Mouse (Mus musculus) stomach, embryonic 14.5 days (tissue): ENCODE results near the gene Cep97. TPM values are rescaled to one million over a fixed set of nuclear protein-coding genes. Genes with fewer than 3 reads are reported as not detected.
"Not testable (repeated sequence)": the region's sequence is repeated elsewhere in the genome, so short reads cannot be mapped to it uniquely, and the experiment has no call there.

Source experiments
- ATAC-seq: fragments of 200-750 bp; cut with Nextera tagmentation; 2 replicates; pipeline ENCODE4 v1.8.0; 2017; ENCODE audit warnings: low read depth, moderate TSS enrichment; ENCODE audit not compliant: insufficient number of reproducible peaks, insufficient read depth, low FRiP score
- H3K27ac ChIP-seq: fragments of 300-500 bp; sonication (generic); 2 replicates; pipeline ENCODE4 v1.5.1; 2014; ENCODE audit warnings: mild to moderate bottlenecking, low read length, moderate library complexity, mixed read lengths
- H3K27me3 ChIP-seq: fragments of 300-500 bp; sonication (generic); 2 replicates; pipeline ENCODE4 v1.6.1; 2014; ENCODE audit warnings: low read length, control low read depth, mixed read lengths; ENCODE audit not compliant: control insufficient read depth, insufficient read depth
- H3K36me3 ChIP-seq: fragments of 300-500 bp; sonication (generic); 2 replicates; pipeline ENCODE4 v1.6.1; 2014; ENCODE audit warnings: mild to moderate bottlenecking, control low read depth, low read length, moderate library complexity, mixed read lengths; ENCODE audit not compliant: control insufficient read depth, insufficient read depth
- H3K4me1 ChIP-seq: fragments of 300-500 bp; sonication (generic); 2 replicates; pipeline ENCODE4 v1.6.1; 2014; ENCODE audit warnings: low read length, control low read depth, mixed read lengths; ENCODE audit not compliant: control insufficient read depth, insufficient read depth
- H3K4me2 ChIP-seq: fragments of 300-500 bp; sonication (generic); replicated peaks from 2 replicates; pipeline ENCODE4 v1.6.1; 2014; ENCODE audit warnings: low read depth, low read length, control low read depth
- H3K4me3 ChIP-seq: fragments of 300-500 bp; sonication (generic); 2 replicates; pipeline ENCODE4 v1.5.1; 2014; ENCODE audit warnings: low read depth, low read length, control low read depth
- H3K9ac ChIP-seq: fragments of 300-500 bp; sonication (generic); replicated peaks from 2 replicates; pipeline ENCODE4 v1.6.1; 2014; ENCODE audit warnings: low read depth, mild to moderate bottlenecking, control low read depth, low read length, moderate library complexity, mixed read lengths
- H3K9me3 ChIP-seq: fragments of 300-500 bp; sonication (generic); 2 replicates; pipeline ENCODE4 v1.6.1; 2016; ENCODE audit warnings: low read depth, low read length, control low read depth; ENCODE audit not compliant: control insufficient read depth
- WGBS: fragments of 180-500 bp; shearing (Covaris S2); extraction: QIAGEN DNeasy Blood & Tissue Kit; methylation state at CpG from one replicate; pipeline ENCODE4 v1.1.7; 2014; 5-methylcytosine and 5-hydroxymethylcytosine counted together
- polyA plus RNA-seq: library from polyadenylated mRNA; unstranded; fragments of >200 nt; fragmentation: Nextera tagmentation; extraction: Ambion mirVana; gene quantifications from 2 replicates; pipeline ENCODE4 v1.2.1, GENCODE M21; 2014

The Cep97 gene
- polyA plus RNA-seq, 1 experiment from 2014 or later = 12.6 TPM

- Histone ChIP-seq H3K27me3 (no peaks in the 10 kb centered on the region), H3K36me3 (no peaks in the 10 kb centered on the region), H3K4me1 (no peaks in the 10 kb centered on the region), H3K4me2 (0 out of 2 replicates have a peak overlapping the region, but pooled peaks have one; percentile 22), H3K4me3 (0 out of 2 replicates have a peak overlapping the region, but pooled peaks have one; percentile 11), H3K27ac (no peak overlapping the region), H3K9ac (no peak overlapping the region), H3K9me3 (0 out of 2 replicates have a peak, but pooled peaks cover 3% of the 10 kb centered on the region)
- WGBS = 41% methylated on average over 19 of the region's 19 CpGs
- ATAC-seq = peak; percentile 67; the same call in 1 of the 2 replicates
These were observed 16.5 kb upstream of the Cep97 start for GRCm38 (mm10) chr16:55950946-55951678.

GRCm38 (mm10) chr16:55950462-55950861 lies 15.8 kb upstream of the Cep97 start:
- Histone ChIP-seq H3K4me2 (no peak overlapping the region), H3K4me1 (no peaks in the 10 kb centered on the region), H3K4me3 (no peak overlapping the region), H3K9me3 (0 out of 2 replicates have a peak, but pooled peaks cover 3% of the 10 kb centered on the region), H3K27ac (no peak overlapping the region), H3K27me3 (no peaks in the 10 kb centered on the region), H3K9ac (no peak overlapping the region), H3K36me3 (no peaks in the 10 kb centered on the region)
- ATAC-seq = no peak
- 61% methylated on average over 3 of the region's 3 CpGs for WGBS

DNA sequence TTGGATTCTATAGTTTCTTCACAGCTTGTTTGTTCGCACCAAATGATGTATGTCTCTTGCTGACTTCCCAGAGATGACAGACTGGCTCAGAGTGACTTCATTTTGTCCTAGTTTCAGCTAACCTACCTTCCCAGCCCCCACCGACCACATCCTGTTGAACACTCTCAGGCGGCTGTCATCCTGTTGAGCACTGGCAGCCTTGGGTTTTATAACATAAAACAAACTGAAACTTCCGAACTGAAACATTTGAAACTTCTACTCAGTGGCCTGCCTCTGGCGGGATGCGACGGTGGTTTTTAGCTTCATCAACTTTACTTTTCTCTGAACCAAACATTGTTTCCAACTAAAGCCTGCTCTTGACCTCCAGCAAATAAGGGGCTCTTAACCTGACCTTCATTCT lies 14.3 kb upstream of the Cep97 start:
- WGBS = 48% methylated on average over 7 of the region's 7 CpGs
- Histone ChIP-seq H3K4me1 (no peaks in the 10 kb centered on the region), H3K36me3 (no peaks in the 10 kb centered on the region), H3K9me3 (no peaks in the 10 kb centered on the region), H3K4me2 (no peak overlapping the region), H3K9ac (no peak overlapping the region), H3K27me3 (no peaks in the 10 kb centered on the region), H3K4me3 (no peak overlapping the region), H3K27ac (no peak overlapping the region)
- no peak for ATAC-seq

DNA sequence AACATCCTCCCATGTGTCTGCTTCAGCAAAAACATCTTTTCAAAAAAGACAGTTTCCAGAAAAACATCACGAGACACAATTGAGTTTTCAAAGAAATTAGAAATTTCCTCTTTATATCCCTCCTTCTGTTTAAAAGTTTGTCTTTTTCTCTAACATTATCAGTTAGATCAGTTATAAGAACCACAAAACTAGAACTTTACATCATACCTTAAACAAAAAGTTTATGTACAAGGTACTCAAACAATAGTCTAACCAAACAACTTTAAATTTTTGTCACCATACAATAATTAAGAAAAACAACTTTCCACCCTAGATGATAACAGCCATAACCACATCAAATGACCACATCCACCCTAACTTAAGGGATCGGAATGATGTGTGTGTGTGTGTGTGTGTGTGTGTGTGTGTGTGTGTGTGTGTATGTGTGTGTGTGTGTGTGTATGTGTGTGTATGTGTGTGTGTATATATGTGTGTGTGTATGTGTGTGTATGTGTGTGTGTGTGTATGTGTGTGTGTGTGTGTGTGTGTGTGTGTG lies 13.3 kb upstream of the Cep97 start:
- not testable (repeated sequence) for H3K4me1 ChIP-seq, H3K36me3 ChIP-seq, ATAC-seq, H3K4me2 ChIP-seq, H3K27me3 ChIP-seq, H3K9me3 ChIP-seq, H3K9ac ChIP-seq, H3K27ac ChIP-seq, H3K4me3 ChIP-seq
- WGBS = 84% methylated on average over 2 of the region's 2 CpGs

DNA sequence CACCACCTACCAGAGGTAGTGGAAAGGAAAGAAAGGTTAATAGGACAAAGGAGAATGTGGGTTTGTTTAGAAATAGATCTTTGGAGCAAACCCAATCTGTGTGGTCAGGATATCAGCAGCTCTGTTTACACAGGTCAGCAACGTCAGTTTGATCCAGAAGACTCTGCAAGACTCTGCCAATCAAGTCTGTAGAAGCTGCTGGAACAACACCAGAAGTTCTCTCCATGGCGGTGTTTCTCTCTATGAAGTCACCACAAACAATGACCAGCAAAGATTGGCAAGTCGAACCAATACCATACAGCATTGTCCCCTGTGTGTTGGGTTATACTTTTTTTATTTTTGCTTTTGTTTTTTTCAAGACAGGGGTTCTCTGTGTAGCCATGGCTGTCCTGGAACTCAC lies 12.6 kb upstream of the Cep97 start:
- WGBS = 63% methylated on average over 3 of the region's 3 CpGs
- Histone ChIP-seq H3K4me2 (no peak overlapping the region), H3K9ac (no peak overlapping the region), H3K4me1 (no peaks in the 10 kb centered on the region), H3K9me3 (no peaks in the 10 kb centered on the region), H3K27ac (no peak overlapping the region), H3K27me3 (no peaks in the 10 kb centered on the region), H3K36me3 (no peaks in the 10 kb centered on the region), H3K4me3 (no peak overlapping the region)
- no peak for ATAC-seq

DNA sequence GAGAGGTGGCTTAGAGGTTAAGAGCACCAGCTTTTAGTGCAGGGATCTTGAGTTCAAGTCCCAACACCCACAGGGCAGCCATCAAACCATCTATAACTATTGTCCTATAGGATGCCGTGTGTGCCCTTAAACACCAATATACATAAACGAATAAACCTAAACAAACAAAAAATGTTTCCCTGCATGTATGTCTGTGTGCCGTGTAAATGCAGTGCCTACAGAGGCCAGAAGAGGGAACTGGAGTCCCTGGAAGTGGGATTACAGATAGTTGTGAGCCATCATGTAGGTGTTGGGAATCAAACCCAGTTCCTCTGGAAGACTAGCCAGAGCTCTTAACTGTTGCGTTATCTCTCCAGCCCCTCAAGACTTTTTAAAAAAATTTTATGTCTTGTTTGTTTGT lies 6.1 kb upstream of the Cep97 start:
- Histone ChIP-seq H3K4me3 (no peak overlapping the region), H3K4me2 (no peak overlapping the region), H3K9me3 (no peaks in the 10 kb centered on the region), H3K36me3 (no peaks in the 10 kb centered on the region), H3K9ac (no peak overlapping the region), H3K4me1 (no peaks in the 10 kb centered on the region), H3K27ac (no peak overlapping the region), H3K27me3 (no peaks in the 10 kb centered on the region)
- 89% methylated on average over 4 of the region's 4 CpGs for WGBS
- no peak for ATAC-seq

- whole genome bisulfite sequencing = 86% methylated on average over 6 of the region's 6 CpGs
- Histone ChIP-seq H3K36me3 (no peaks in the 10 kb centered on the region), H3K27ac (no peak overlapping the region), H3K27me3 (no peaks in the 10 kb centered on the region), H3K9me3 (no peaks in the 10 kb centered on the region), H3K9ac (no peak overlapping the region), H3K4me3 (no peak overlapping the region), H3K4me2 (no peak overlapping the region), H3K4me1 (no peaks in the 10 kb centered on the region)
- peak; percentile 38; the same call in 1 of the 2 replicates for ATAC-seq
These were observed 5.0 kb upstream of the Cep97 start for GRCm38 (mm10) chr16:55939703-55940102.

GRCm38 (mm10) chr16:55938761-55939160 lies 4.1 kb upstream of the Cep97 start:
- Histone ChIP-seq H3K4me1 (no peaks in the 10 kb centered on the region), H3K9ac (no peak overlapping the region), H3K9me3 (no peaks in the 10 kb centered on the region), H3K4me3 (no peak overlapping the region), H3K4me2 (no peak overlapping the region), H3K36me3 (no peaks in the 10 kb centered on the region), H3K27me3 (no peaks in the 10 kb centered on the region), H3K27ac (no peak overlapping the region)
- WGBS = 84% methylated on average over 4 of the region's 4 CpGs
- no peak for ATAC-seq
